Mouse (Mus musculus): ENCODE data around the gene Rhbdl1. TPM values are rescaled to one million over a fixed set of nuclear protein-coding genes. Genes with fewer than 3 reads are reported as not detected.

The Rhbdl1 gene
- polyA plus RNA-seq, 1 experiment: 9.2 TPM

DNA sequence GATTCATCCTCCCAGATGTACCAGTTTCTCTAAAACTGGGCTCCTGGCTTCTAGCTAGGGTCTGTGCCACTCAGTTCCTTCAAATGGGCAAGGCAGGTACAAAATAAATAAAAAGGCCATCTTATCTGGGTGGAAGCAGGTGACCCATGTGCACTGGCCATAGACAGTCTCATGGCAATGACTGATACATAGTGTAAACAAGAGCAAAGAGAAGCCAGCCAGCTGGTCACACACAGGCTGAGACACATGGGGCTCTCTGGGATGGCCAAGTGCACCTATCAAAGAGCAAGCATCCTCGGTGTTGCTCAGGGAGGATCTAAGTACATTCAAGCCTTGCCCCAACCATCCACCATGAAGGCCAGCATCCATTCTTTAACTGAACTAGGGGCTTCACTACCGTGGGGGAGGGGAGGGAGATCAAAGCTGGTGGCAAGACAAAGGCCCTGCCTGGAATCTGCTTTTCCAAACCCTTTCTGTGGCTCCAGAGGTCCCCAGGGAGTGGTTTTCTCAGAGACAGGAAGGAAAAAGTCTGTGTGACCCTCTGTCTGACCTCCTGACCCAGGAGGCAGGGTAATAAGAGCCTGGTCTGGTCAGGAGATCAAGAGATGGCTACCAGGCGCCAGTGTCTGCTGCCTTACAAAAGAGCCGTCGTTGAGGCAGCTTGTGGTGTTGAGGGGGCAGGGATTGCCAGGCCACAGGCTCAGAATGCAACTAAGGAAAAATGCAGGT, 44.0 kb upstream of the Rhbdl1 start:
- Histone ChIP-seq H3K4me3 (ENCODE audit: insufficient read depth, low read depth, low read length) (no peak overlapping the region), H3K4me1 (ENCODE audit: control insufficient read depth, insufficient read depth, low read length) (peaks cover 19% of the 10 kb centered on the region; the same call in 1 of the 2 replicates), H3K36me3 (ENCODE audit: control insufficient read depth, insufficient read depth, low read length) (no peaks in the 10 kb centered on the region), H3K27me3 (replicated peaks; ENCODE audit: control insufficient read depth, insufficient read depth, low read length) (no peaks in the 10 kb centered on the region), H3K27ac (ENCODE audit: insufficient read depth, low read depth, low read length) (no peak overlapping the region)
- TF ChIP-seq POLR2A (IDR thresholded peaks at IDR 0.05; ENCODE audit: low read depth, low read length) (no peak), CTCF (conservative IDR thresholded peaks at IDR 0.05; ENCODE audit: insufficient read depth, insufficient read length, low read depth, low read length) (no peak)
- DNase-seq: peak; percentile 71
- WGBS: 26% methylated on average over 5 of the region's 5 CpGs

DNA sequence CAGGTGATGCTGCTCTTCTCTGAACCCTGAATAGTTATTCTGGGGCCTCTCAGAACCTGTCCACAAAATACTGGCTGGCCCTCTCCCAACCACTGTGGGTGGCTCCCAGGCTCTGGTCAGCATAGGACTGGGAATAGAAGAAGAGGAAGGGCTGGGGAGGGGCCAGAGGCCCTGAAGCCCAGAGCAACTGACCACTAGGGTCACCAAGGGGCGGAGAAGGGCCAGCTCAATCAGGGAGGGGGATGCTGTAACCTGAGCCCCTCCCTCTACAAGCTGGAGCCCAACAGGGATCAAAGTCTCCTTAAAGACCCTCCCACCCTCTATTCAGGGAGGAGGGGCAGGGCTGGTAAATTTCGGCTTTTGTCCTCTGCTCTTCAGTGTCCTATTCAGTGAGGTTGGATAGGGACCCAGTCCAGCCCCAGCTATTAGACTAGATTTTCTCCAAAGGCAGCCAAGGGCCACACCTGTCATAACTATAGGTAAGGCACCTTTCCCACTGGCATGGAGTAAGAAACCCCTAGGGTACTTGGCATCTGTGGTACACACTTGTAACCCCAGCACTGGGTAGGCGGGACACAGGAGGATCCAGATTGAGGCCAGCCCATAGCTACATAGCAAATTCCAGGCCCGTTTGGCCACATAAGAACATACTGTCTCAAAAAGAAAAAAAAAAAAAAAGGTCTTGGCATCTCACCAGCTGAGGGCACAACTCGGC, 43.3 kb upstream of the Rhbdl1 start, which contains the start of gene Wfikkn1:
Gene Wfikkn1 (minus strand): TSS at position 663 of the 715 bp plus-strand sequence.
- WGBS: 42% methylated on average over 5 of the region's 5 CpGs
- Histone ChIP-seq H3K27ac (ENCODE audit: insufficient read depth, low read depth, low read length) (no peak within 1 kb of the TSS), H3K4me1 (ENCODE audit: control insufficient read depth, insufficient read depth, low read length) (peaks cover 22% of the 10 kb centered on the region; the same call in 1 of the 2 replicates), H3K27me3 (replicated peaks; ENCODE audit: control insufficient read depth, insufficient read depth, low read length) (no peaks in the 10 kb centered on the region), H3K4me3 (ENCODE audit: insufficient read depth, low read depth, low read length) (no peak within 1 kb of the TSS), H3K36me3 (ENCODE audit: control insufficient read depth, insufficient read depth, low read length) (no peaks in the 10 kb centered on the region)
- DNase-seq: no peak
- TF ChIP-seq CTCF (conservative IDR thresholded peaks at IDR 0.05; ENCODE audit: insufficient read depth, insufficient read length, low read depth, low read length): no peak
- no peak for TF ChIP-seq POLR2A (IDR thresholded peaks at IDR 0.05; ENCODE audit: low read depth, low read length)

DNA sequence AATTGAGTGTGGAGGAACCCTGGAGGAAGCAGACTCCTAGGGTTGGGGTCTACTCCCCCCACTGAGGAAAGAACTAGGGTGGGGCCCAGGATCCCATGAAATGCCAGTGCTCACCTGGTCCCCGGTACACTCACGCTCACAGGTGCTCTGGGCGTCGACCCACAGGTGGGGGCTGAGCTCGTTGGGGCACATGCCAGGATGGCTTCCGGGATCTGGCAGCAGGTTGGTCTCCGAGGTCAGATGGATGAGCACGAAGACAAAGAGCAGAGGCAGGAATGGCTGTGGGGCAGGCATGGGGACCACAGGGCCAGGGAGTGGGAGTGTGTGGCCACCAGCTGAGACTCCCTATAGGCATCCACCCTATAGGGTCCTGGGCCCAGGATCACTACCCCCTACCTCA, 42.7 kb upstream of the Rhbdl1 start:
- peaks cover 22% of the 10 kb centered on the region; the same call in 1 of the 2 replicates for H3K4me1 ChIP-seq (ENCODE audit: control insufficient read depth, insufficient read depth, low read length)
- no peak overlapping the region for H3K27ac ChIP-seq (ENCODE audit: insufficient read depth, low read depth, low read length)
- H3K36me3 ChIP-seq (ENCODE audit: control insufficient read depth, insufficient read depth, low read length): no peaks in the 10 kb centered on the region
- no peak for DNase-seq
- H3K4me3 ChIP-seq (ENCODE audit: insufficient read depth, low read depth, low read length): no peak overlapping the region
- WGBS: 54% methylated on average over 8 of the region's 8 CpGs
- TF ChIP-seq POLR2A (IDR thresholded peaks at IDR 0.05; ENCODE audit: low read depth, low read length): no peak
- TF ChIP-seq CTCF (conservative IDR thresholded peaks at IDR 0.05; ENCODE audit: insufficient read depth, insufficient read length, low read depth, low read length): no peak
- H3K27me3 ChIP-seq (replicated peaks; ENCODE audit: control insufficient read depth, insufficient read depth, low read length): no peaks in the 10 kb centered on the region

DNA sequence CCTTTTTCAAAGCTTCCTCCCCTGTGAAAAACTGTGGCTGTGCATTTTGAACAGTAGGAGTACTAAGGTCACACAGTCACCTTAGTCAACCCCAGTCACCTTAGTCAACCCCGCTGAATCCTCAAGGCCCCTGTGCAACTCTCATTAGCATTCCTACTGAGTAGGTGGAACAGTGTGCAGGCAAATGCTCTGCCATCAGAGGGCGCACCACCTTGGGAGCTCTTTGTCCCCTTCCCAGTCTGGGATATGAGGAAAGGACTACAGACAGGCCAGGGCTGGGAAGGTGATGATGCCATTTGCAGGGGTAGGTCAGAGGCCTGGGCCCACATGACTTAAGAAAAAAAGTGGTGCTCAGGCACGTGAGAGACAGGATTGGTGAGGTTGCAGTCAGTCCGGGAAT, 42.2 kb upstream of the Rhbdl1 start:
- peak; percentile 82 for DNase-seq
- no peaks in the 10 kb centered on the region for H3K27me3 ChIP-seq (replicated peaks; ENCODE audit: control insufficient read depth, insufficient read depth, low read length)
- H3K36me3 ChIP-seq (ENCODE audit: control insufficient read depth, insufficient read depth, low read length): no peaks in the 10 kb centered on the region
- H3K4me1 ChIP-seq (ENCODE audit: control insufficient read depth, insufficient read depth, low read length): peaks cover 27% of the 10 kb centered on the region; the same call in 1 of the 2 replicates
- 42% methylated on average over 4 of the region's 4 CpGs for WGBS
- H3K4me3 ChIP-seq (ENCODE audit: insufficient read depth, low read depth, low read length): no peak overlapping the region
- TF ChIP-seq CTCF (conservative IDR thresholded peaks at IDR 0.05; ENCODE audit: insufficient read depth, insufficient read length, low read depth, low read length) (peak; percentile 70), POLR2A (IDR thresholded peaks at IDR 0.05; ENCODE audit: low read depth, low read length) (no peak)
- H3K27ac ChIP-seq (ENCODE audit: insufficient read depth, low read depth, low read length): no peak overlapping the region

DNA sequence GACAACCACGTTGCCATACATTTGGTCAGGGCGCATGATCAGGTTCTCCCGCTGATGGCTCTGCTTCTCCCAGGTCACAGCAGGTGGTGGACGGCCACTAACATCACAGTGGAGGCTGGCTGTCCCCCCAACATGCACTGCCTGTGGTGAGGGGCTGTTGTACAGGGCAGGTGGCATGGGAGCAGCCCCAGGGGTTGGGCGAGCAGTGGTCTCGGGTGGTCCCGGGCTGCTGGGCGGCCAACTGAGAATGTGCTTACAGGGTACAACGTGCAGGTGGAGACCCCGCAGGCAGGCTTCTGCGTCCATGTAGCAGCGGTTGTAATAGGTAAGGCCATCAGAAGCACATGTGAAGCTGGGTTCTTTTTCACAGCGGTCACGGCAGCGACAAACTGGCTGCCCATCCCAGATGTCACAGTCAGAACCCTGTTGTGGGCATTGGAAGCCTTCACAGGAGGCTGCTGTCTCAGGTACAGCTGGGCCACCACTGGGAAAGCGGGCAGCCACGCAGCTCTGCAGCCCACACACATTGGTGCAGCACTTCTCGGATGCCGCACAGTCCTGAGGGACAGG, 41.6 kb upstream of the Rhbdl1 start:
- Histone ChIP-seq H3K4me1 (ENCODE audit: control insufficient read depth, insufficient read depth, low read length) (peaks cover 31% of the 10 kb centered on the region; the same call in 1 of the 2 replicates), H3K27ac (ENCODE audit: insufficient read depth, low read depth, low read length) (no peak overlapping the region), H3K36me3 (ENCODE audit: control insufficient read depth, insufficient read depth, low read length) (no peaks in the 10 kb centered on the region), H3K4me3 (ENCODE audit: insufficient read depth, low read depth, low read length) (no peak overlapping the region), H3K27me3 (replicated peaks; ENCODE audit: control insufficient read depth, insufficient read depth, low read length) (no peaks in the 10 kb centered on the region)
- 89% methylated on average over 19 of the region's 19 CpGs for WGBS
- TF ChIP-seq CTCF (conservative IDR thresholded peaks at IDR 0.05; ENCODE audit: insufficient read depth, insufficient read length, low read depth, low read length) (no peak), POLR2A (IDR thresholded peaks at IDR 0.05; ENCODE audit: low read depth, low read length) (no peak)
- DNase-seq: no peak

DNA sequence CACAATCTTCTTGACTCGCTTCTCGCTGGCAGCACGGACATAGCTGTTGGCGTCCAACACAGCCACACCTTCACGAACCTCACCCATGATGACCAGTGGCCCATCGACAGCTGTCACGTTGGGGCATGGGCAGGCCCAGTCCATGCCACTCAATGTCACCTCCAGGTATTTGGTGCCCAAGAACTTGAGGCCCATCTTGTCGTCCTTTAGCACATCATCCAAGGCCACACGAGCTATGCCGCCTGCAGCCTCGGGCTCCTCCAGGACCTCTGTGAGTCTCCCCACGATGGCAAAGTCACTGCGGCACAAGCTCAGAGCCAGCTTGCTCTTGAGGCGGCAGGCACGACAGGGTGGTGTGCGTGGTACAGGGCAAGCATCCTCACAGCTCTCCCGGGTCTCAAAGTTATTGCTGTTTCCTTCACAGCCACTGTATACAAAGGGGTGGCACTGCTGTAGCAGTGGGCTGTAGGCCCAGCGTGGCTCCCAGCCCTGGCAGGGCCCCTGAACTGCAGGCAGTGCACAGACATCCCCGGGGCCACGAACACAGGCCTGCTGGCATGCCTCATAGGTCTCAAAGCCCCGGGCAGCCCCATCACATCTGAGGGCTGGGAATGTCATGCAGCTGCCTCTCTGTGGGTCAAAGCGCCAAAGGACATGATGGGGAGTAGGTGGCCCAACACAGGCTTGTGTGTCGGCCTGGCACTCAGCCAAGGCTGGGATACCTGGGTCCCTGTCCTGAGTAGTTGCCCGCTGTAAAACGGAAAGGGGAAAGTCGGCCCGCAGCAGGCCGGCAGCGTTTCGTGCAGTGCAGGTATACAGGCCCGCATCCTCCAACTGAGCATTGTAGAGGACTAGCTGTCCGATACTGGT, 40.9 kb upstream of the Rhbdl1 start:
- DNase-seq: no peak
- no peak overlapping the region for H3K4me3 ChIP-seq (ENCODE audit: insufficient read depth, low read depth, low read length)
- TF ChIP-seq POLR2A (IDR thresholded peaks at IDR 0.05; ENCODE audit: low read depth, low read length) (no peak), CTCF (conservative IDR thresholded peaks at IDR 0.05; ENCODE audit: insufficient read depth, insufficient read length, low read depth, low read length) (no peak)
- WGBS: 91% methylated on average over 32 of the region's 32 CpGs
- peaks cover 31% of the 10 kb centered on the region; the same call in 1 of the 2 replicates for H3K4me1 ChIP-seq (ENCODE audit: control insufficient read depth, insufficient read depth, low read length)
- H3K27ac ChIP-seq (ENCODE audit: insufficient read depth, low read depth, low read length): no peak overlapping the region
- H3K27me3 ChIP-seq (replicated peaks; ENCODE audit: control insufficient read depth, insufficient read depth, low read length): no peaks in the 10 kb centered on the region
- no peaks in the 10 kb centered on the region for H3K36me3 ChIP-seq (ENCODE audit: control insufficient read depth, insufficient read depth, low read length)
